Mouse (Mus musculus) testis, adult 2 months (tissue): ENCODE data around the gene Gm136. TPM values are rescaled to one million over a fixed set of nuclear protein-coding genes. Genes with fewer than 3 reads are reported as not detected.
A peak's percentile ranks its signal among the peaks of the same experiment; 100 is the strongest.

Source experiments
- H3K27ac ChIP-seq: fragments of 200-500 bp; 2 replicates; pipeline ENCODE4 v1.5.1; 2012; ENCODE audit warnings: low read depth, low read length; ENCODE audit not compliant: control insufficient read depth, insufficient read depth
- H3K27me3 ChIP-seq: fragments of 200-500 bp; 2 replicates; pipeline ENCODE4 v1.6.1; 2012; ENCODE audit warnings: mild to moderate bottlenecking, low read length, moderate library complexity; ENCODE audit not compliant: control insufficient read depth, insufficient read depth
- H3K36me3 ChIP-seq: fragments of 200-500 bp; 2 replicates; pipeline ENCODE4 v1.6.1; 2012; ENCODE audit warnings: mild to moderate bottlenecking, low read length; ENCODE audit not compliant: control insufficient read depth, insufficient read depth
- H3K4me1 ChIP-seq: fragments of 200-500 bp; 2 replicates; pipeline ENCODE4 v1.6.1; 2012; ENCODE audit warnings: low read length; ENCODE audit not compliant: control insufficient read depth, insufficient read depth
- H3K4me3 ChIP-seq: fragments of 200-500 bp; 2 replicates; pipeline ENCODE4 v1.5.1; 2012; ENCODE audit warnings: low read depth, mild to moderate bottlenecking, low read length, moderate library complexity, mixed read lengths; ENCODE audit not compliant: control insufficient read depth
- CTCF ChIP-seq: fragments of 200-500 bp; IDR thresholded peaks from 2 replicates; pipeline ENCODE4 v1.5.1; 2012; ENCODE audit warnings: low read depth, mild to moderate bottlenecking, inconsistent platforms, low read length, moderate library complexity; ENCODE audit not compliant: control insufficient read depth, insufficient read depth, insufficient replicate concordance
- POLR2A ChIP-seq: fragments of 200-500 bp; IDR thresholded peaks from 2 replicates; pipeline ENCODE4 v1.6.1; 2012; ENCODE audit warnings: low read depth, mild to moderate bottlenecking, inconsistent platforms, low read length, moderate library complexity; ENCODE audit not compliant: control insufficient read depth
- polyA plus RNA-seq: library from polyadenylated mRNA; depleted of rRNA; stranded (reverse); fragments of >200 nt; gene quantifications from 2 replicates; pipeline ENCODE4 v1.2.3, GENCODE M21; 2012; rRNA removed

Gm136 gene
- polyA plus RNA-seq = 14.8 and 18.3 TPM in 2 replicates

- Histone ChIP-seq H3K4me3 (peak within 1 kb of the TSS; percentile 78), H3K36me3 (no peaks in the 10 kb centered on the region)
- TF ChIP-seq POLR2A (no peak), CTCF (no peak)
These were observed at the start of gene Gm136 for GRCm38 (mm10) chr4:34756163-34756562. TSS of gene Gm136 (minus strand) at chr4:34756263.

GRCm38 (mm10) chr4:34801166-34802034 lies 45.3 kb upstream of the Gm136 start:
- no peak for TF ChIP-seq CTCF
- no peak for TF ChIP-seq POLR2A
- H3K4me3 ChIP-seq = no peak overlapping the region
- H3K4me1 ChIP-seq = no peaks in the 10 kb centered on the region
- H3K36me3 ChIP-seq = no peaks in the 10 kb centered on the region
- no peaks in the 10 kb centered on the region for H3K27me3 ChIP-seq
- no peak overlapping the region for H3K27ac ChIP-seq

More at GRCm38 (mm10) chr4:34756163-34756562, at the start of gene Gm136:
- Histone ChIP-seq H3K4me1 (no peaks in the 10 kb centered on the region), H3K27me3 (no peaks in the 10 kb centered on the region), H3K27ac (no peak within 1 kb of the TSS)

DNA sequence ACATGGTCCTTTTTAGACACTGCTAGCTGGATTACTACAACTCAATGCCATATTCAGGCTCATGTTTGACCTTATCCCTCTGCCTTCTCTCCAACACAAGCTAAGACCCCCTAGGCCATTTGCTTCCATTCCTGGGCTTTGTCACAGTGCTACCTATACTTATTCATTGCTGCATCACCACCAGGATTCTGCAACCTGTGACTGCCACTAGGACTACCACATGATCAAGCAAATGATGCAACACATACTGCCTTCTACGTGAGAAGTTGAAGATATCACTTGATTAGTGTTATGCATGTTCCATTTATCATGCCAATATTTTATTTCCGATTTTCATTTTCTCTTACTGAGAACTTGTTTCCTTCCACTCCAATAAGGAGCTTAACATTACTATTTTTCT lies 41.9 kb upstream of the Gm136 start:
- TF ChIP-seq POLR2A (no peak), CTCF (no peak)

DNA sequence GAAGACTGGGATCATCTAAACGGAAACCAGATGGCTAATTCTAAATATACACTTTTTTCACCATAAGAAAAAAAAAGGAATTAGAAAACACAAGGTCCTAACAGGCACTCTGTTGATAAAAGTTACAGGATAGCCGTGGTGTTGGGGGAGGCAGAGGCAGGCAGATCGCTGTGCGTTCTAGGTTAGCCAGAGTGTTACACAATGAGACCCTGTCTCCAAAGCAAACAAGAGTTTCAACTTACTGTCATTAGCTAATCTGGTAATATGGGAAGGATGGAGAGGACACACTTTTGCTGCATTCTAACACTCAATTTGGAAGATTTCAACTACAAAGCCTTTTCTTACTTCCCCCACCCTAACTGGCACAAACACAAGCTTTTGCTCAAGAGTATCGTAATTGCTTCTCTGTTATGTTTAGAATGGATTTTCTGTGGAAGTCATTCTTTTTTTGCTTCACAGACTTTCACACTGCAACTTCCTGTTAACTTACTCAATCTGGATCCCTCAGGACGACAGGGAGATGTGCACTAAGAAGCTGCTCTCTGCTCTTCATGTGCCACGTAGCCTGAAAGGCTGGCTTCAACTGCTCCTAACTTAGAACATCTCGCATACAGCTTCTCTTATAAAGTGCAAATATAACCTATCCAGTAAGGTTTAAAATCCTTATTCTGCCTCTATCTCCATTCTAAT lies 41.4 kb upstream of the Gm136 start:
- TF ChIP-seq POLR2A (no peak), CTCF (no peak)
- Histone ChIP-seq H3K36me3 (no peaks in the 10 kb centered on the region), H3K27ac (no peak overlapping the region), H3K27me3 (no peaks in the 10 kb centered on the region), H3K4me1 (no peaks in the 10 kb centered on the region), H3K4me3 (no peak overlapping the region)

More for the DNA sequence above, 41.9 kb upstream of the Gm136 start:
- Histone ChIP-seq H3K4me1 (no peaks in the 10 kb centered on the region), H3K27ac (no peak overlapping the region), H3K27me3 (no peaks in the 10 kb centered on the region), H3K4me3 (no peak overlapping the region), H3K36me3 (no peaks in the 10 kb centered on the region)

GRCm38 (mm10) chr4:34796294-34796693 lies 40.2 kb upstream of the Gm136 start:
- Histone ChIP-seq H3K4me3 (no peak overlapping the region), H3K27me3 (no peaks in the 10 kb centered on the region), H3K36me3 (no peaks in the 10 kb centered on the region), H3K27ac (no peak overlapping the region), H3K4me1 (no peaks in the 10 kb centered on the region)
- no peak for TF ChIP-seq CTCF
- TF ChIP-seq POLR2A = no peak

DNA sequence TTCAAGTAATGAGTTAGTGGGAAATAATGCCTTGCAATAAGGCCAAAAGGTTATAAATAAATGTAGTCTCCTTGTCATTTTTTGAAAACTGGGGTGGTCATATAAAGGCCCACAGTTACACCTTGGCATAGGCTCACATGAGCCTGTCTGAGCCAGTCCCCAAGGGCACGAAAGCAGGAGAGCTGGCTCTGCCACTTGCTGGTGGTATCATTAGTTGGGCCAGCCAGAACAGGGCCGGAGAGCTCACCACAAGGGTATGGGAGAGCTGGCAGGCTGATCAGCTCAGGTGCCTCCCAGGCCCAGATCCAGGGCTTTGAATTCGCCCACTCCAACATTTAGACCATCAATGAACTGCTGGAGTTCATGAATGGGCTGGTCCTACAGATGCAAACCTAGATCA lies 30.4 kb upstream of the Gm136 start:
- Histone ChIP-seq H3K4me3 (no peak overlapping the region), H3K27ac (no peak overlapping the region), H3K36me3 (no peaks in the 10 kb centered on the region), H3K4me1 (no peaks in the 10 kb centered on the region), H3K27me3 (no peaks in the 10 kb centered on the region)
- TF ChIP-seq CTCF (no peak), POLR2A (no peak)

DNA sequence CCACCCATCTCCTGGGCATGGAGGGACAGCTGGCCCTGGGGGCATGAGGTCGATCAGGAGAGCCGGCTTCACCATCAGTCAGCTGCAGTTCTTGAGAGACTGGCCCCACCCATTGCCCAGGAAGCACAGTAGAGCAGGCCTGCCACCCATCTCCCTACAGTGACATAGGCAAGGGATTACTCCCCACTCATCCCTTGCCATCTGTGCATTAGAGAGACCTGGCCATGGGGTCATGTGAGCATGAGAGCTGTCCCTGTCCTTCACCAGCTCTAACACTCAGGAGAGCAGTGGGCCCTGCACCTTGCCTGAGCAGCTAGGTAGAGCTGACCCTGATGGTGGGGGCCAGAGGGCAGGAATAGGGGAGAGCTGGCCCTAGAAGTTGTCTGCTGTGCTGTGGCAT lies 29.6 kb upstream of the Gm136 start:
- Histone ChIP-seq H3K36me3 (no peaks in the 10 kb centered on the region), H3K4me1 (no peaks in the 10 kb centered on the region), H3K4me3 (no peak overlapping the region), H3K27me3 (no peaks in the 10 kb centered on the region), H3K27ac (no peak overlapping the region)
- TF ChIP-seq CTCF (no peak), POLR2A (no peak)
